Mouse (Mus musculus): ENCODE results near the gene Ccdc88b.
"Not testable (repeated sequence)": the region's sequence is repeated elsewhere in the genome, so short reads cannot be mapped to it uniquely, and the experiment has no call there.

The Ccdc88b gene

GRCm38 (mm10) chr19:6858031-6858430, at the start of gene Ccdc88b:
Gene Ccdc88b (minus strand): TSS chr19:6858211.
- no peak for DNase-seq (ENCODE audit: low read depth, low spot score)

DNA sequence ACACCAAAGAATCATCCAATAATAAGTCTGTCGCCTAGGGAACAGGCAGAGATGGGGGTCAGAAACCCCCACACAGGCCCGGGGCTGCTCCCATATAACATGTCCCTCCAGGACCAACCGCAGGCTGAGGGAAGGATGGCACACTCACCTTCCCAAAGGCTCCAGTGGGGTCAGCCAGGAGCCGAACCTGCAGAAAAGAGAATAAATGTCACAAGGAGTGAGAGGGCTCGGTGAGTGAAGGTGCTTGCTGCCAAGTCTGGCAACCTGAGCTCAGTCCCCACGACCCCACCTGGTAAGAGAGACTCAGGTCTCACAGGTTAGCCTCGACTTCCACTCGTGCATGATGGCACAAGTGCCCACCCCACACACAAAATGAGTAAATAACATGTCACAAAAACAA, 49.1 kb upstream of the Ccdc88b start:
- no peak for DNase-seq (ENCODE audit: low read depth, low spot score)

DNA sequence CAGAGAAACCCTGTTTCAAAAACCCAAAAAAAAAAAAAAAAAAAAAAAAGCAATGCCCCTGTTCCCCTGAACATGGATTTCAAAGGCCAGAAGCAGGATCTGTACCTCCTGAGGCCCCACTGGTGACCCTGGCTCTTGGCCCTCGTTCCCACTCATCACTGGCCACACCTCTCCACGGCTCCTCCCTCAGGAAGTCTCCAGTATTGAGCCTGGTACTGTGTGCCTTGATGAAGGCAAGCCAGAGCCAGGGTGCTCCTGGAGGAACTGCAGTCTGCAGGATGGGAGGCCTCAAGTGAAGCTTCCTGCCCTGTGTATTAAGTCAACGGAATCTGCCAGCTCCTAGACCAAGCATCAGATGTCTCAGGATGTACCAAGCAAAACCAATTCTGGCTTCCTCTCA, 48.2 kb upstream of the Ccdc88b start:
- no peak for DNase-seq (ENCODE audit: low read depth, low spot score)

DNA sequence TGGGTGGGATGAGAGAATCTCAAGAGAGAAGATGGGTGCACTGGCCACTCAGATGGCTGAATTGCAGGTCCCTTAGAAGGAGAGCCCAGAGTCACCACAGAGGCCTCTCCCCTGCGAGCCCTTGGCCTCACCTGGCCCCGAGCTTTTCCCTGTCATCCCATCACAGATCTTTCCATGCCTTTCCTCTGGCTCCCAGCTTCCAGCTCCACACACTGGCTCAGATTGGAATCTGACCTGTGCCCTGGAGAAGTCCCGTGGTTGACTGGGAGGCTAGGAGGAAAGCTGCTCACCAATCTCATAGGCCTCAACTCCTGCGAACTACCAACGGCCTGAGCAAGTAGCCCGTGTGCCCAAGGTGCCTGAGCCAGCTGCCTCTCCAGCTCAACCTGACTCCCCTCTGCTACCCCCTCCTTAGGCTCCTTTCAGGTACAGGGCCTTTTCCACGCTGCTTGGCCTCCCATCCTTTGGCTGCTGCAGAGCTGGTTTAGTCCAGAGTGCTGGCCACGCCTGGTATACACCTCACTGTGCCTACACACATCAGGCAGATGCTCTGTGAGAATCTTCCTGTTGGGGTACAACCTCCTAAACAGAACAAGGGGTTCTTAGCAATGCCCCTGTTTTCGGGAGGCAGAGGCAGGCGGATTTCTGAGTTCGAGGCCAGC, 47.6 kb upstream of the Ccdc88b start:
- DNase-seq (ENCODE audit: low read depth, low spot score): no peak

- DNase-seq (ENCODE audit: low read depth, low spot score): no peak
Observed at GRCm38 (mm10) chr19:6904846-6905245, 46.8 kb upstream of the Ccdc88b start.

- no peak for DNase-seq (ENCODE audit: low read depth, low spot score)
Observed at GRCm38 (mm10) chr19:6903031-6903430, 45.0 kb upstream of the Ccdc88b start.

DNA sequence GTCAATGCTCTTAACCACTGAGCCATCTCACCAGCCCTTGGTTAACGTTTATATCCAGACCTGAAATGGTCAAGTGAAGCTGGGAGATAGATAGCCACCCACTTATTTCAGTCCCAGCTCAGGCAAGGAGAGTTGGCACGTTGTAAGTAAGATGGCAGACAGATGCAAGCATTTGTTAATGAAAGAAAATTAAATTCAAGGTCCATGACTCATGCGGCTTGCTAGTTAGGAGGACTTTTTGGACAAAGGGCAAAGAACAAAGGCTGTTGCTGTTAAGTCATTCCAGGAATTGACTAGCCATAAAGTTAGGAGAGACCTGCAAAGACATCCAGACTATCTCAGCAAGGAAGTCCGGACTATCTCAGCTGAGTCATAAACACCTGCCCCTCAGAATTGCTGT, 41.6 kb upstream of the Ccdc88b start:
- no peak for DNase-seq (ENCODE audit: low read depth, low spot score)

- not testable (repeated sequence) for DNase-seq (ENCODE audit: low read depth, low spot score)
Observed at GRCm38 (mm10) chr19:6895608-6896305, 37.7 kb upstream of the Ccdc88b start.

GRCm38 (mm10) chr19:6893731-6894451, 35.9 kb upstream of the Ccdc88b start:
- DNase-seq (ENCODE audit: low read depth, low spot score): no peak

DNA sequence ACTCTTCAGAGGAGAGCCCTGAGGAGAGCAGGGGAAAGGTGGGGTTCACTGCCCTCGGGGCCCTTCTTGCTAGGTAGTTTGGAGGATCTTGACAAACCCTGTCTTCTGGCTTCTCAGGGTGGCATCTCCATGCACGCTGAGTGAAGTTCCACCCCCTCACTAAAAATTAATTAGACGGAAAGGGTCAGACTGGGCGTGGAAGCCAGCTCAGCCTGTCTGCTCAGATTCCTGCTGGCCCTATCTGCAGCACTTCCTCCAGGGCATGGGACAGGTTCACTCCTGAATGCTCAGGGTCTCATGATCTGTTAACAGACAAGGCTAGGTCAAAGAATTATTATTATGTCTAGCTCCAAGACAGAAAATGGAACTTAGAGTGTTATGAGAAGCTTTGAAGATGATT, 34.5 kb upstream of the Ccdc88b start:
- DNase-seq (ENCODE audit: low read depth, low spot score): no peak

- no peak for DNase-seq (ENCODE audit: low read depth, low spot score)
Observed at GRCm38 (mm10) chr19:6877965-6878364, 20.0 kb upstream of the Ccdc88b start.

GRCm38 (mm10) chr19:6876799-6877198, 18.8 kb upstream of the Ccdc88b start:
- no peak for DNase-seq (ENCODE audit: low read depth, low spot score)

GRCm38 (mm10) chr19:6875834-6876233, 17.8 kb upstream of the Ccdc88b start:
- no peak for DNase-seq (ENCODE audit: low read depth, low spot score)

GRCm38 (mm10) chr19:6874257-6874656, 16.2 kb upstream of the Ccdc88b start:
- DNase-seq (ENCODE audit: low read depth, low spot score): no peak

DNA sequence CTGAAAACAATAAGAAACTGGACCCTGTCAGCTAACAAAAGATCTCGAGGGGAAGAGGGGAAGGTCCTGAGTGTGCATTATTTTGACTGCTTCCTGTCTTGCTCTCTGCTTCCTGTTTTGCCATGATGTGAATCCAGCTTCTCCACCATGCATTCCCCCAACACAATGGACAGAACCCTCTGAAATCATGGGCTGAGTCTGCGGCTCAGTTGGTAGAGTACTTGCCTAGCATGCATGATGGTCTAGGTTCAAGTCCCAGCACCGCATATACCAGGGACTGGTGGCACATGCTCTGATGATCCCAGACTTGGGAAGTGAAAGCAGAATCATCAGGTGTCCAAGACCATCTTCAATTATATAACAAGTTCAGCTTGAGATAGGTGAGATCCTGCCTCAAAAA, 14.7 kb upstream of the Ccdc88b start:
- no peak for DNase-seq (ENCODE audit: low read depth, low spot score)

GRCm38 (mm10) chr19:6871574-6872271, 13.7 kb upstream of the Ccdc88b start:
- DNase-seq (ENCODE audit: low read depth, low spot score): no peak

DNA sequence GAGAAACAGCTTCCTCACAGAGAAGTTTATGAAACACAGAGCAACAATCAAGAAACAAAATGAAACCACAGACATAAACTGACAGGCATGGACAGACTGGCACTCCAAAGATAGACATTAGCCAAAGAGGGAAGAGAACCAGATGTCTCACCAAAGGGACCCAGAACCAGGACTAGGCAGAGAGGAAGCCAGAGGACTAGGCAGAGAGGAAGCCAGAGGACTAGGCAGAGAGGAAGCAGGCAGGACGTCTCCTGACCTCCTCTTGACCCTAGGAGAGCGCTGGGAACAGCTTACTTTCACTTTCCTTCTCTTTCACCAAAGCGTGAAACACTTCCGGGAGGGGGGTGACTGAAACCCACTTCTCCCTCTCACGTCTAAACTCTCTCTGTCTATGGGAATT, 11.3 kb upstream of the Ccdc88b start:
- no peak for DNase-seq (ENCODE audit: low read depth, low spot score)

- DNase-seq (ENCODE audit: low read depth, low spot score): no peak
Observed at GRCm38 (mm10) chr19:6861451-6861850, 3.4 kb upstream of the Ccdc88b start.

GRCm38 (mm10) chr19:6860706-6861105, 2.7 kb upstream of the Ccdc88b start:
- DNase-seq (ENCODE audit: low read depth, low spot score): no peak

DNA sequence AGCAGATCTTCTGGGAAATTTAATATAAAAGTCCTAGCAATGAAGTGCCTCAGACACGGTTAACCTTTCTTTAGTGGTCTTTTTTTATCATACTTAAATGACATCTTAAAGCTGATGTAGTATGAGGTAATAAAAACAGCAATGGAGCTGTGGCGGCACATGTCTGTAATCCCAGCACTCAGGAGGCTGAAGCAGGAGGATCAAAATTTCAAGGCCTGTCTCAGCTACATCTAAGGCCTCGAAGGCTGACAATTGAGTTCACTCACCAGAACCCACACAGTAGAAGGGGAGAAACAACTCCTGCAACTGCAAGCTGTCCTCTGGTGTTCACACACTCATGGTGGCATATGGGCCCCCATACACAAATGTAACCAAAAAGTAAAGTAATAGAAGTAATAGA, 2.0 kb upstream of the Ccdc88b start:
- DNase-seq (ENCODE audit: low read depth, low spot score): no peak

DNA sequence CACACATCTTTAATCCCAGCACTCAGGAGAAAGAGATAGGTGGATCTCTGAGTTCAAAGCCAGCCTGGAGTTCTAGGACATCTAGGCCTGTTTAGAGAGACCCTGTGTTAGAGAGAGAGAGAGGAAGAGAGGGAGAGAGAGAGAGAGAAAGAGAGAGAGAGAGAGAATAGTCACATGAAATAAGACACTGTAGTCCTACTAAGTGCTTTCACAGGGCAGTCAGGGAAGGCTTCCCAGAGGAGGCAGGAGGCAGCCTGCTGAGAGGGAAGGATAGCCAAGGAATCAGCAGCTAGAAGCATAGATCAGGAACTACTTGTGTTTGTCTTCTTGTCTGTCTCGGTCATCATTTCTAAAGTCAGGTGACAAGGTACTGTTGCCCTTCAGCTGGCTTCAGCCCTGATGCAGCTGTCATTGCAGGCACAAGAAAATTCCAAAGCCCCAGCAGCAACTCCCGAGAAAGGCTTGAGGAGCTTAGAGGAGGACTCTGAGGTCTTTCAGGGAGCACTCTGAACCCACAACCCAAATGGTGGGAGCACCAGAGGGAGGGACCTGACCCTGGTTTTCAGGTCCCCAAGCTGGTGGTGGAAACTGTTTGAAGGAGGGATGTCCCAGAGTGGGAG, 1.1 kb upstream of the Ccdc88b start:
- DNase-seq (ENCODE audit: low read depth, low spot score): no peak
